Mouse (Mus musculus) liver, adult 2 months (tissue): ENCODE measurements around the gene Rbm5. TPM values are rescaled to one million over a fixed set of nuclear protein-coding genes. Genes with fewer than 3 reads are reported as not detected.

Experiments
- DNase-seq: peaks from one replicate; pipeline ENCODE4 v3.0.0-alpha.2; 2011; ENCODE audit warnings: low read depth, low spot score; ENCODE audit errors: extremely low read depth
- H3K27ac ChIP-seq: fragments of 200-500 bp; replicated peaks from 2 replicates; pipeline ENCODE4 v1.5.1; 2012; ENCODE audit warnings: low read depth, mild to moderate bottlenecking, control low read depth, inconsistent platforms, low read length; ENCODE audit not compliant: insufficient read depth
- H3K27me3 ChIP-seq: fragments of 200-500 bp; 2 replicates; pipeline ENCODE4 v1.6.1; 2012; ENCODE audit warnings: mild to moderate bottlenecking, moderate library complexity, low read length, inconsistent platforms; ENCODE audit not compliant: control insufficient read depth, insufficient read depth
- H3K36me3 ChIP-seq: fragments of 200-500 bp; 2 replicates; pipeline ENCODE4 v1.6.1; 2012; ENCODE audit warnings: low read length, inconsistent platforms; ENCODE audit not compliant: control insufficient read depth, insufficient read depth
- H3K4me1 ChIP-seq: fragments of 200-500 bp; 2 replicates; pipeline ENCODE4 v1.6.1; 2011; ENCODE audit warnings: low read length; ENCODE audit not compliant: control insufficient read depth, insufficient read depth
- H3K4me3 ChIP-seq: fragments of 200-500 bp; 2 replicates; pipeline ENCODE4 v1.5.1; 2011; ENCODE audit warnings: low read depth, mild to moderate bottlenecking, control low read depth, low read length, moderate library complexity; ENCODE audit not compliant: insufficient read depth
- H3K79me2 ChIP-seq: fragments of 200-500 bp; 2 replicates; pipeline ENCODE4 v1.6.1; 2012; ENCODE audit warnings: inconsistent platforms, mild to moderate bottlenecking, low read length, moderate library complexity; ENCODE audit not compliant: control insufficient read depth, insufficient read depth
- H3K9ac ChIP-seq: fragments of 200-500 bp; 2 replicates; pipeline ENCODE4 v1.6.1; 2012; ENCODE audit warnings: low read depth, mild to moderate bottlenecking, control low read depth, inconsistent platforms, low read length
- CTCF ChIP-seq: fragments of 200-500 bp; IDR thresholded peaks from 2 replicates; pipeline ENCODE4 v1.5.1; 2011; ENCODE audit warnings: low read depth, low read length, control low read depth
- POLR2A ChIP-seq: fragments of 200-500 bp; IDR thresholded peaks from 2 replicates; pipeline ENCODE4 v1.6.1; 2011; ENCODE audit warnings: low read length, control low read depth; ENCODE audit not compliant: insufficient read depth; ENCODE audit errors: extremely low read depth
- WGBS: fragments of 180-500 bp; shearing (Covaris S2); methylation state at CpG from one replicate; pipeline ENCODE4 v1.1.7; 2018; 5-methylcytosine and 5-hydroxymethylcytosine counted together
- polyA plus RNA-seq: library from polyadenylated mRNA; depleted of rRNA; stranded (reverse); fragments of >200 nt; gene quantifications from 2 replicates; pipeline ENCODE4 v1.2.3, GENCODE M21; 2012; rRNA removed
- total RNA-seq: library from RNA; depleted of rRNA; stranded (reverse); fragments of >200 nt; gene quantifications from 2 replicates; pipeline ENCODE4 v1.2.3, GENCODE M21; 2014; rRNA removed

Rbm5 gene
- total and polyA plus RNA-seq, 2 experiments, result 31.3 to 46.2 TPM

- Histone ChIP-seq H3K27me3 (no peaks in the 10 kb centered on the region), H3K4me3 (no peak overlapping the region), H3K9ac (no peak overlapping the region), H3K36me3 (no peaks in the 10 kb centered on the region), H3K27ac (no peak overlapping the region), H3K79me2 (no peaks in the 10 kb centered on the region), H3K4me1 (0 out of 2 replicates have a peak, but pooled peaks cover 4% of the 10 kb centered on the region)
- TF ChIP-seq CTCF (no peak), POLR2A (no peak)
- 90% methylated on average over 4 of the region's 4 CpGs for WGBS
- DNase-seq, result no peak
These were observed 77.3 kb downstream of the Rbm5 start for GRCm38 (mm10) chr9:107693433-107693987.

- 75% methylated on average over 5 of the region's 5 CpGs for WGBS
- Histone ChIP-seq H3K4me3 (no peak overlapping the region), H3K4me1 (0 out of 2 replicates have a peak, but pooled peaks cover 4% of the 10 kb centered on the region), H3K79me2 (no peaks in the 10 kb centered on the region), H3K9ac (no peak overlapping the region), H3K27ac (no peak overlapping the region), H3K27me3 (no peaks in the 10 kb centered on the region), H3K36me3 (no peaks in the 10 kb centered on the region)
- TF ChIP-seq CTCF, result no peak
- no peak for TF ChIP-seq POLR2A
- no peak for DNase-seq
These were observed 78.0 kb downstream of the Rbm5 start for GRCm38 (mm10) chr9:107692785-107693184.

- Histone ChIP-seq H3K4me1 (no peaks in the 10 kb centered on the region), H3K9ac (no peak overlapping the region), H3K27me3 (no peaks in the 10 kb centered on the region), H3K36me3 (no peaks in the 10 kb centered on the region), H3K27ac (no peak overlapping the region), H3K4me3 (no peak overlapping the region), H3K79me2 (no peaks in the 10 kb centered on the region)
- DNase-seq, result no peak
- no peak for TF ChIP-seq POLR2A
- TF ChIP-seq CTCF, result no peak
- WGBS, result 80% methylated on average over 8 of the region's 8 CpGs
These were observed 80.4 kb downstream of the Rbm5 start for GRCm38 (mm10) chr9:107690391-107690790.

Other genes starting within 250 kb of the Rbm5 start
- gene Tmem115, start 237.1 kb downstream of the Rbm5 start, total RNA-seq, result 10.9 and 14.0 TPM in 2 replicates
- gene Tmem115, start 237.1 kb downstream of the Rbm5 start, polyA plus RNA-seq, result 40.2 and 47.3 TPM in 2 replicates
- gene Cyb561d2, start 228.8 kb downstream of the Rbm5 start, total RNA-seq, result 11.0 and 11.9 TPM in 2 replicates
- gene Cyb561d2, start 228.8 kb downstream of the Rbm5 start, polyA plus RNA-seq, result 31.0 and 33.7 TPM in 2 replicates
- 18.5 and 21.7 TPM in 2 replicates for gene Nprl2, start 228.8 kb downstream of the Rbm5 start, total RNA-seq
- 24.8 and 26.8 TPM in 2 replicates for gene Nprl2, start 228.8 kb downstream of the Rbm5 start, polyA plus RNA-seq
- gene Zmynd10, start 223.7 kb downstream of the Rbm5 start, total RNA-seq, result 0.27 and 0.28 TPM in 2 replicates
- gene Zmynd10, start 223.7 kb downstream of the Rbm5 start, polyA plus RNA-seq, result 0.10 and 0.20 TPM in 2 replicates
- 6.0 and 6.6 TPM in 2 replicates for gene Rassf1, start 219.4 kb downstream of the Rbm5 start, total RNA-seq
- gene Rassf1, start 219.4 kb downstream of the Rbm5 start, polyA plus RNA-seq, result 5.0 and 7.0 TPM in 2 replicates
- gene Tusc2, start 207.7 kb downstream of the Rbm5 start, total RNA-seq, result 22.6 and 27.4 TPM in 2 replicates
- gene Tusc2, start 207.7 kb downstream of the Rbm5 start, polyA plus RNA-seq, result 52.8 and 58.1 TPM in 2 replicates
- 38.4 and 49.0 TPM in 2 replicates for gene Hyal2, start 203.1 kb downstream of the Rbm5 start, total RNA-seq
- 64.1 and 66.3 TPM in 2 replicates for gene Hyal2, start 203.1 kb downstream of the Rbm5 start, polyA plus RNA-seq
- 33.2 TPM in 2 replicates for gene Hyal1, start 194.1 kb downstream of the Rbm5 start, total RNA-seq
- gene Hyal1, start 194.1 kb downstream of the Rbm5 start, polyA plus RNA-seq, result 35.1 and 43.4 TPM in 2 replicates
- gene Naa80, start 192.1 kb downstream of the Rbm5 start, total RNA-seq, result 12.3 and 12.8 TPM in 2 replicates
- 88.5 and 130 TPM in 2 replicates for gene Naa80, start 192.1 kb downstream of the Rbm5 start, polyA plus RNA-seq
- gene Hyal3, start 190.2 kb downstream of the Rbm5 start, total RNA-seq, result 0.13 and 0.18 TPM in 2 replicates
- 0.29 and 0.54 TPM in 2 replicates for gene Hyal3, start 190.2 kb downstream of the Rbm5 start, polyA plus RNA-seq
- 21.5 and 32.2 TPM in 2 replicates for gene Ifrd2, start 183.4 kb downstream of the Rbm5 start, total RNA-seq
- 54.6 and 56.2 TPM in 2 replicates for gene Ifrd2, start 183.4 kb downstream of the Rbm5 start, polyA plus RNA-seq
- gene Sema3b, start 161.8 kb downstream of the Rbm5 start, total RNA-seq, result 0.13 and 0.37 TPM in 2 replicates
- gene Sema3b, start 161.8 kb downstream of the Rbm5 start, polyA plus RNA-seq, result 0.68 and 0.83 TPM in 2 replicates
- 31.6 and 44.8 TPM in 2 replicates for gene Gnai2, start 135.6 kb downstream of the Rbm5 start, total RNA-seq
- 117 and 122 TPM in 2 replicates for gene Gnai2, start 135.6 kb downstream of the Rbm5 start, polyA plus RNA-seq
- gene Slc38a3, start 101.5 kb downstream of the Rbm5 start, total RNA-seq, result 982 and 1,378 TPM in 2 replicates
- 3,567 and 4,585 TPM in 2 replicates for gene Slc38a3, start 101.5 kb downstream of the Rbm5 start, polyA plus RNA-seq
- gene Gnat1, start 91.3 kb downstream of the Rbm5 start, total RNA-seq, result 3.2 and 6.3 TPM in 2 replicates
- 5.5 and 7.1 TPM in 2 replicates for gene Gnat1, start 91.3 kb downstream of the Rbm5 start, polyA plus RNA-seq
- gene Sema3f, start 60.5 kb downstream of the Rbm5 start, total RNA-seq, result 3.5 and 4.6 TPM in 2 replicates
- gene Sema3f, start 60.5 kb downstream of the Rbm5 start, polyA plus RNA-seq, result 6.7 and 8.9 TPM in 2 replicates
- 31.8 and 34.4 TPM in 2 replicates for gene Rbm6, start 102.2 kb upstream of the Rbm5 start, total RNA-seq
- 8.3 and 9.9 TPM in 2 replicates for gene Rbm6, start 102.2 kb upstream of the Rbm5 start, polyA plus RNA-seq
- 9.2 and 12.4 TPM in 2 replicates for gene Mon1a, start 117.2 kb upstream of the Rbm5 start, total RNA-seq
- gene Mon1a, start 117.2 kb upstream of the Rbm5 start, polyA plus RNA-seq, result 29.2 and 29.6 TPM in 2 replicates
- gene Mst1r, start 135.9 kb upstream of the Rbm5 start, total RNA-seq, result 0.18 and 0.27 TPM in 2 replicates
- gene Mst1r, start 135.9 kb upstream of the Rbm5 start, polyA plus RNA-seq, result 0.70 and 1.2 TPM in 2 replicates
- gene Actl11, start 157.5 kb upstream of the Rbm5 start, total RNA-seq, result not detected in 2 replicates
- not detected in 2 replicates for gene Actl11, start 157.5 kb upstream of the Rbm5 start, polyA plus RNA-seq
- gene Camkv, start 164.7 kb upstream of the Rbm5 start, total RNA-seq, result 0.07 TPM in 1 of 2 replicates, not detected in the other
- not detected in 2 replicates for gene Camkv, start 164.7 kb upstream of the Rbm5 start, polyA plus RNA-seq
- gene Traip, start 179.1 kb upstream of the Rbm5 start, total RNA-seq, result 0.18 and 0.40 TPM in 2 replicates
- gene Traip, start 179.1 kb upstream of the Rbm5 start, polyA plus RNA-seq, result 0.12 and 0.21 TPM in 2 replicates
- gene Uba7, start 204.5 kb upstream of the Rbm5 start, total RNA-seq, result 16.4 and 22.0 TPM in 2 replicates
- gene Uba7, start 204.5 kb upstream of the Rbm5 start, polyA plus RNA-seq, result 19.3 and 30.6 TPM in 2 replicates
- not detected in 2 replicates for gene Gm20661, start 212.1 kb upstream of the Rbm5 start, total RNA-seq
- gene Gm20661, start 212.1 kb upstream of the Rbm5 start, polyA plus RNA-seq, result 0.10 TPM in 1 of 2 replicates, not detected in the other
- 0.87 and 1.3 TPM in 2 replicates for gene Inka1, start 214.9 kb upstream of the Rbm5 start, total RNA-seq
- 1.1 and 1.7 TPM in 2 replicates for gene Inka1, start 214.9 kb upstream of the Rbm5 start, polyA plus RNA-seq
- gene Cdhr4, start 221.5 kb upstream of the Rbm5 start, total RNA-seq, result not detected in 2 replicates
- gene Cdhr4, start 221.5 kb upstream of the Rbm5 start, polyA plus RNA-seq, result 0.19 and 0.44 TPM in 2 replicates
- gene Gm20662, start 225.4 kb upstream of the Rbm5 start, total RNA-seq, result 1.7 TPM in 1 of 2 replicates, not detected in the other
- 0.44 and 0.76 TPM in 2 replicates for gene Gm20662, start 225.4 kb upstream of the Rbm5 start, polyA plus RNA-seq
- gene Ip6k1, start 231.5 kb upstream of the Rbm5 start, total RNA-seq, result 40.1 and 47.7 TPM in 2 replicates
- 45.7 and 46.3 TPM in 2 replicates for gene Ip6k1, start 231.5 kb upstream of the Rbm5 start, polyA plus RNA-seq